Mouse (Mus musculus): ENCODE measurements around the gene Smcr8.
"Not testable (repeated sequence)": the region's sequence is repeated elsewhere in the genome, so short reads cannot be mapped to it uniquely, and the experiment has no call there.

Smcr8 gene

GRCm38 (mm10) chr11:60784179-60784922 is 7.0 kb downstream of the Smcr8 start:
- DNase-seq (ENCODE audit: low spot score) = peak; percentile 56

- DNase-seq (ENCODE audit: low spot score) = peak; percentile 61
Observed at GRCm38 (mm10) chr11:60787595-60787994, 10.3 kb downstream of the Smcr8 start.

GRCm38 (mm10) chr11:60790472-60790871 is 13.1 kb downstream of the Smcr8 start:
- DNase-seq (ENCODE audit: low spot score) = no peak

GRCm38 (mm10) chr11:60796342-60796741 is 19.0 kb downstream of the Smcr8 start:
- no peak for DNase-seq (ENCODE audit: low spot score)

GRCm38 (mm10) chr11:60799977-60800376 is 22.7 kb downstream of the Smcr8 start:
- no peak for DNase-seq (ENCODE audit: low spot score)

GRCm38 (mm10) chr11:60800892-60801291 is 23.6 kb downstream of the Smcr8 start:
- no peak for DNase-seq (ENCODE audit: low spot score)

- peak; percentile 66 for DNase-seq (ENCODE audit: low spot score)
Observed at GRCm38 (mm10) chr11:60808286-60809070, 31.2 kb downstream of the Smcr8 start.

- no peak for DNase-seq (ENCODE audit: low spot score)
Observed at GRCm38 (mm10) chr11:60809546-60809945, 32.2 kb downstream of the Smcr8 start.

GRCm38 (mm10) chr11:60810046-60810965 is 33.0 kb downstream of the Smcr8 start:
- no peak for DNase-seq (ENCODE audit: low spot score)

- peak; percentile 95 for DNase-seq (ENCODE audit: low spot score)
Observed at GRCm38 (mm10) chr11:60811054-60811460, 33.7 kb downstream of the Smcr8 start.

- DNase-seq (ENCODE audit: low spot score) = not testable (repeated sequence)
Observed at GRCm38 (mm10) chr11:60811618-60812017, 34.3 kb downstream of the Smcr8 start, which contains the start of gene Shmt1. TSS of gene Shmt1 (minus strand) at chr11:60811718.

- DNase-seq (ENCODE audit: low spot score) = no peak
Observed at GRCm38 (mm10) chr11:60816398-60816797, 39.1 kb downstream of the Smcr8 start.

GRCm38 (mm10) chr11:60823771-60824170 is 46.4 kb downstream of the Smcr8 start:
- DNase-seq (ENCODE audit: low spot score) = no peak

- DNase-seq (ENCODE audit: low spot score) = no peak
Observed at GRCm38 (mm10) chr11:60825191-60825590, 47.9 kb downstream of the Smcr8 start.

GRCm38 (mm10) chr11:60826700-60827099 is 49.4 kb downstream of the Smcr8 start:
- DNase-seq (ENCODE audit: low spot score) = no peak

- DNase-seq (ENCODE audit: low spot score) = no peak
Observed at GRCm38 (mm10) chr11:60827241-60827945, 50.1 kb downstream of the Smcr8 start.

- peak; percentile 73 for DNase-seq (ENCODE audit: low spot score)
Observed at GRCm38 (mm10) chr11:60828903-60829302, 51.6 kb downstream of the Smcr8 start.

- peak; percentile 95 for DNase-seq (ENCODE audit: low spot score)
Observed at GRCm38 (mm10) chr11:60830433-60831052, 53.2 kb downstream of the Smcr8 start, which contains the start of gene Dhrs7b. TSS of gene Dhrs7b (plus strand) at chr11:60830631.

- DNase-seq (ENCODE audit: low spot score) = no peak
Observed at GRCm38 (mm10) chr11:60836897-60837296, 59.6 kb downstream of the Smcr8 start.
